Mouse (Mus musculus): ENCODE results near the gene Emx2.

Gene Emx2

DNA sequence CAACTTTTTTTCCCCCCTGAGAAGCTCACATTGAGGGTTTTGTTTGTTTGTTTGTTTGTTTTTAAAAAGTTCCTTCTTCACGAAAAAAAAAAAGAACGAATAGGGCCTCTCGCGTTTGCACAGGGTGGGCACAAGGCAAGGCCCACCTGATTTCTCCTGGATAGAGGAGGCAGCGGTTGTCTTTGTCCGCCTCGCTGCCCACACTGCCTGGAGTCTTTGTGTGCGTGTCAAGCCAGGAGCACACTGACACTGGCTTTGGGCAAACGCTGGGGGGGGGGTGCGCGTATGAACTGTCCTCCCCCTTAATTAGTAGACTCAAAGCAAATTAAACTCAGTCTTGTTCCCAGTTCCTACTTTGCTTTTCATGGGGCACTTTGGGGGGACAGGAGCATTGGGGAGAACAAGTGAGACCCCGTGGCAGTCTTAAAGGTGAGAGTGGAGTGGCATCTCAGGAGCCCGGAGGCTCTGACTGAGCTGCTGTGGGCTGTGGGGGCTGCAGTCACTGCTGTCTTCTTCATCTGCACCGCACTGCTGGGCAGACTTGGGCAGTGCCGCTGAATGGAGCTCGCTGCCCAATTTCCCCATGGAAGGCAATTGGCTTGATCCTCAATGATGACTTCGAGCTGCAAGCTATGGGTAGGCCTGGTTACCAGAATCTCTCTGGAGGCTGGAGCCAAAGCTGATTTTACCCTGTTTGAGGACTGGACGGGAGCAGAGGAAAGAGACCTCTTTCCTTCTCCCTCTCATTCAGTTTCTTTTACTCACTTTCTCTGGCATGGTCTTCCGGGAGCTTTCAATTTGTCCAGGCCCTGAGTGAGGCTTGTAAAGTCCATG is 4.5 kb downstream of the Emx2 start:
- DNase-seq (ENCODE audit: low read depth), result no peak

DNA sequence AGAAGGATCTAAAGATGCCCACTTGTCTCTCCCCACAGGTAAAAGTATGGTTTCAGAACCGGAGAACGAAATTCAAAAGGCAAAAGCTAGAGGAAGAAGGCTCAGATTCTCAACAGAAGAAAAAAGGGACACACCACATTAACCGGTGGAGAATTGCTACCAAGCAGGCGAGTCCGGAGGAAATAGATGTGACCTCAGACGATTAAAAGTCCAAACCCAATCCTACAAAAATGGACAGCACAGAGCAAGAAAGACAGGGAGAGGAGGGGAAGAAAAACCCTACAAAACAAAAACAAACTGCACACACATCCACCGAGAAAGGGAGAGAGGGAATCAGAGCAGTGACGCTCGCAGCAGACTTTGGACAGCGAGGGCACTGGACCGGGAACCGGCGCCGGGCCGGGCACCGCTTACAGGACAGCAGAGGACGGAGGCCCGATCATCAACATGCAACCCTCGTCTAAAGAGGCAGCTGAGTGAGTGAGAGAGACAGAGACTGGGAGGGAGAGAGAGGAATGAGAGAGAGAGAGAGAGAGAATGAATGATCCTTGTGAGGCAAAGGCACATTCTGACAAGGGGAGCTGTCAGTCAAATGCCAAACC is 5.8 kb downstream of the Emx2 start:
- DNase-seq (ENCODE audit: low read depth), result no peak

DNA sequence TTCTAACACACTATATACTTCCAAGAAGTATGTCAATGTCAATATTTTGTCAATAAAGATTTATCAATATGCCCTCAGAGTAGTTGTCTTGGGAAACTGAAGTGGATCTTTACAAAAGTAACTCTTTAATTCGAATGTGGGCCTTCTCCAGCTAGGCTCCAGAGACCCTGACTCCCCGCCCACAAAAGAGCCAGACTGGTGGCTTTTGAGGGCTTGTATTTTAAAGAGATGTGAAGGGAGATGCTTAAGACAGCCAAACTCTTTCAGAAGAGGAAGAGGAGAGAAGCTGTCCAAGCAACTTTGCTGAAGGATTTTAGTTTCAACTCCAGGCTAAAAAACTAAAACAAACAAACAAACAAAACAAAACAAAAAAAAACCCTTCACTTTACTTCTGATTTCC is 7.1 kb downstream of the Emx2 start:
- no peak for DNase-seq (ENCODE audit: low read depth)

DNA sequence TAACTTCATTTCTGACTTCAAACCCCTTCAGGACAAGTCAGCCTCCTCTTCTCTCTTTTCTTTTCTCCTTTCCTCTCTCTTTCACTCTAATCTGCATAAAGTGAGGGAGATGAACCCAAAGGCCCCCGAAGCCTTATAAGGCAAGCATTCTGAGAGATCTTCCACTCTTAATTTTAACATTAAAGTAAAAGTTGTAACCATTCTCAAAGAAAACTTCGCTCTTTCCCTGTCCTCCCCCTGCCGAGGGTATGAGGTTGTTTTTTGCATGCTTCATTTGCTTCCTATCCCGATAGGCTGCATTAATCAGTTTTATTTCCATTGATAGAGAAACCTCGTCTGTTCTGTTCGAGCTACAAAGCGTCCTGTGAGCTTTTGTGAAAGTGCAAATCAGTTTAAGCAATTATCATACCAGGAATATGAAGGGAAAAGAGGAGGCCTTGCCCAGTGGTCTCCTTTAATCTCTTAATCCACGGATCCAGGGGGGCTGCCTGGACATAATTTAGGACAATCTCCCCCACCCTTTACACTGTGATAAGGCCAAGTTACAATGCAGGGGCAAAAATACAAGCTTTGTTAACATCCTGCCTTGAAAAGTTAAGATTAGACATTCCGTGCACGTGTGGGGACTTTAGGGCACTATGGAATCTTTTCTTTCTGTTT is 7.7 kb downstream of the Emx2 start:
- DNase-seq (ENCODE audit: low read depth), result no peak

DNA sequence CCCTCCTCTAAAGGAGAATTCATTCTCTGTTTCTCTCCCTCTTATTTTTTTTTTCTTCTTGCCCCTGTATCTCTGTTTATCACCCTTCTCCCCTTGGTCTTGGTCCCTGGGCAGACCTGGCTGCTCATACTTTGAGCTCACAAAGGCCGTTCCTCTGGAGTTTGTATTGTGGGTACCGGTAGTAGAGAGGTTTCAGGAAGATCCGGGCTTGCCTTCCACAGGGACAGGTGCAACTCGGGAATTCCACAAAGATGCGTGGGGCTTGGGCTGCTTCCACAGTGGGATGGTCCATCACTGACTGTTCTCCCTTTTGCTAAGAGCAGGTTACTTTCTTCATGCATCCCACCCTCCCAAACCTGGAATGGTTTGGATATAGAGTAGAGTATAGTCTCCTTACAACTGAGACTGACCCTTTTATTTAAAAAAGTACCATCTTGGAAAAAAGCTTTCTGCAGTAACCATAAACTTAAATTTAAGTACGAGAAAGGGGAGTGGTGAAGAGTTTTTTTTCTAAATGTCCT is 8.3 kb downstream of the Emx2 start:
- DNase-seq (ENCODE audit: low read depth), result no peak

DNA sequence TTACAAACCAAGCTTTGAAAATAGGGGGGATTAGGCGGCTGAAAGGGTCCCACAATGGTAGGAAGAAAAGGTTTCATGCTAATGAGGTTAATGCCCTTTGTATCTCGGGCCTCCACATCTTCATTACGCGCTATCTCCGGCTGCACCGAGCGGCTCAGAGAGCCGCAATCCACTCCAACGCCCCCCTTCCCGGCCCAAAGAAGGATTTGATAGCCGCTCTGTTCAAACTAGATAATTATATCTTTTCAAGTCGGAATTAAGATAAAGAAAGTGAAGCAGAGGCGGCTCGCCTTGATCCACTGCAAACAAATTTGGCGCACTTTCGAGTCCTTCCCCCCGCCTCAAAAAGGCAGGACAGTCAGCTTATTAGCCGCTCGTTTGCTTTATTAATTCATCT is 8.8 kb downstream of the Emx2 start:
- no peak for DNase-seq (ENCODE audit: low read depth)

DNA sequence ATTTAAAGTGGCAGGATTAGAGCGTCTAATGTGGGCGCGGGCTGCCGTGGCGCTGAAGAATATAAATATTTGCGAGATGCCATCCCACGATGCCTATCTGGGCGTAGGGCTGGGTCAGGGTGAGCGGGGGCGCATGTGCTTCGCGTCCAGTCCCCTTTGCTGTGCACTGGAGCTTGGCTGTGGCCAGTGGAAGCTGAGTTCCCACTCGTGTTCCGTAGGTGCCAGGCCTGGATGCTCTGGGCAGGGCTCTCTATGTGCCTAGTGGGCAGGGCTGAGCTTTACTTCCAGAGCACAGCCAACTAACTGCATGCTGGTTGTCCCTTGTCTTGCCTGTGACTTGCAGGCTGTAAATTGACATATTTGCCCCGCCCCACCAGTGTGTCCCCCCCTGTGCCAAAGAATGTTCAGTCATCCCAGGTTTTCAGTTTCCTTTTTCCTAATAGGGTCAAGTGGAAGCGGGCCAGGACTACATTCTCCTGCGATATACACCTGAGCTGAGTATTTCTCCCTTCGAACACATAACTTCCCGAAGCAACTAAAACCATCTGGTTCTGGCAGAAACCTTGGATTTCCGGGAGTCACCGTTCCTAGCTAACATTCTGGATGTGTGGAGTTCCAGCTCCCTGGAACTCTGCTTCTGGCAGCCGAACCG is 9.4 kb downstream of the Emx2 start:
- no peak for DNase-seq (ENCODE audit: low read depth)

DNA sequence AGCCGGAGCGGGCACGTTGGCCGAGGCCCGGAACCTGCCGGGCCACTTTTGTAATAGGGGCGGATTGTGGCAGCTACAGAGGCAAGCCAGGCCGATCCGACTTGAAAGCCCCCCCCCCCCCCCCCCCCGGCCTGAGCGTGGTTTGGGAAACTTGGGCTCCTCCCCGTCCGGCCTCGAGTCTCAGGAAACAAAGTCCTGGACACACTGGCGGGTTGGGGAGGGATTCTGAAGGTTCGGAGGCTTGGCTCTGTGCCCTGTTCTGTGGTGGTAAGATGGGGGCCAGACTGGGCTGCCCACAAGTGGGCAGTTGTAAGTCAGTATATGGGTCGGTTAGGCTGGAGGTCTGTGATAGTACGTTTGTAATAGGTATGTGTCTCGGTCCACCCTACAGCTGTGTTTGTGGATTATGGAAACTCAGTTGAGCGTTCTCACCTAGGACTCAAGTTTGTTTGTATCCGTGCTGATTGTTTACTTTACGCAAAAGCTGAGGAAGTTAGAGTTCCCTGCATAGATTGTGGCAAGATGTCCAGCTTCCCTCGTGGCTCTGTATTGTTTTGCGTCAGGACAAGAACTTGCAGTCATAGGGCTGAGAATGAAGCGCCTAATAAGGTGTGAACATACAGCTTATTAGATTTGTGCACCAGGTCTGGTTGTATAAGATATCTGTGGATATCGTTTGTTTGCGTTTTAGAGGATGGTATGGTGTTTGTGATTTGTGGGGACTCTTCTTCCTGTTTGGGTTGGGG is 10.1 kb downstream of the Emx2 start:
- DNase-seq (ENCODE audit: low read depth), result no peak

DNA sequence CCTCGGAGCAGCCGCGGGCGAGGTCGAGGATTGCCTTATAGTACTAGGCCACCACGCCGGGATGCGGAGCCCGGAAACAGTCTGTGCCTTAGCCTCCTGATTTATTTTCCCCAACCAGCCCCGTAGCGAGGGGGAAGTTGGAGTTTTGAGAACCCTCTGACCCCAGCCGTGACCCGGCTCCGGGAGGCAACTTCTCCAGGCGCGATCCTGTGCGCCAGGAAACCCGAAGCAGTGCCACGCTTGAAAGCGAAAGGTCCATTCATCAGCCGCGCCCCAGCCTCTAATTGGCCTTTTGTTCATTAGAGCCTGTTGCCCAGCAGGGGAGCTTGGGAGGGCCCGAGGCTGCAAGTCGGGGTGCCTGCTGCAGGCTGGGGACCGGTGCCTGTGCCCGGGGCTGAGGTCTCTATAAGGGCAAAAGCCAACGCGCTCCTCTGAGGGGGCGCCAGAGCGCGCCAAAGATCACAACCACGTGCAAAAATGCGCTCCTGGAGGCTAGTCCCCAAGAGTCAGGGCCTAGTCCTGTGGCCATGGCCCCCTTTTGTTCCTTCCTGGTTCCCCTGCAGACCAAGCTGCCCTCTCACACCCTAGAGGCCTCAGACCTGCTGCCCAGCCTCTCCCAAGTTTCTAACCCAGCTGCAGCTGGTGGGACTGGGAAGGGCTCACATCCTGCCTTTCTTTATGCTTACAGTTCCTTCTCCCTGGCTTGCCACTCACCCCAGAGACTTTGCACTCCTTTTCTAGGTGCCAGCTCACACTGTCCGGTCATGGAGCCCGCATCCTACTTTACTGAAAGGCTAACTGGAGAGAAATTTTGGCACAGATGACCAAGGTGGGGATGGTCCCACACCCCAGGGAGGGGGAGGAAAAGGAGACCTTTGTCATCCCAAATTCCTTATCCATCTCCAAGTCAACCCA is 11.1 kb downstream of the Emx2 start:
- DNase-seq (ENCODE audit: low read depth), result no peak

DNA sequence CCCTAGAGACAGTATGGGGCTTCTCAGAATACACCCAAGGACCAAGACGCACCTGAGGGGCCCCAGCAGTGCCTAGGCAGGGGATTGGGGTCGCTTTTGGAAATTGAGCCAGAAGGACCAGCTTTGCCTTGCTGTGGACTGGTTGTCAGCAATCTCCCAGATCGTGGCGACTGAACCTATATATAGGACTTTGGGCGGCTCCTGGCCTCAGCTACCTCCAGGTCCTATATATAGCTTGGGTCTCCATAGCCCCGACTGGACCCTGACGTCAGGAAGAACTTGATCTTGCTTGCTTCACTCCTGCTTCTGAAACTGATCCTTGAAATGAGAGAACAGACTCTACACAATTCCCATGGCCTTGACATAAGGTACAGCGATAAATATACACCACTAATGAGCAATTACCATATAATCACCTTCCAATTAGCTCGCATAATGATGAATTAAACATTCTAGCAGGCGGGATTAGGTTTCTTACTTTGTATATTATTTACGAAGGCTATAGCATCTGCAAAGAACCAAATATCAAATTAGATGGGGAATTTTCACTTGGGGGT is 12.0 kb downstream of the Emx2 start:
- DNase-seq (ENCODE audit: low read depth), result no peak

DNA sequence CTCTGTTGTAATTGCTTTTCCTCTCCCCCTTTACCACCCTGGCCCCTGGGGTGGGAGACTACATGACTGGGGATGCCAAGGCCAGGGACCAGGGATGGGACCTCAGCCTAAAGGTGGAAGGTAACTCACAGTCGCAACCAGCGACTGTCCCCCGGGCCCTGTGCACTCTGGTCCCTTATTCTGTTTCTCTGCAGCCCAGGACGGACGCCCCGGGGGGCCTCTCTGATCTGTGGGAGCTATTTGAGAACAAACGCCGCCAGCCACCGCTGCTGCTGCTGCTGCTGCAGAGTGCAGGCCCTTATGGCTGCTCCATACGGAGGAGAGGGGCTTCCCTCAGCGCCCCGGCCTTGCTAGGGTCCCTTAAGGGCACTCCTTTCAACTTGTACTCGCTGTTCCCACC is 12.7 kb downstream of the Emx2 start:
- no peak for DNase-seq (ENCODE audit: low read depth)

DNA sequence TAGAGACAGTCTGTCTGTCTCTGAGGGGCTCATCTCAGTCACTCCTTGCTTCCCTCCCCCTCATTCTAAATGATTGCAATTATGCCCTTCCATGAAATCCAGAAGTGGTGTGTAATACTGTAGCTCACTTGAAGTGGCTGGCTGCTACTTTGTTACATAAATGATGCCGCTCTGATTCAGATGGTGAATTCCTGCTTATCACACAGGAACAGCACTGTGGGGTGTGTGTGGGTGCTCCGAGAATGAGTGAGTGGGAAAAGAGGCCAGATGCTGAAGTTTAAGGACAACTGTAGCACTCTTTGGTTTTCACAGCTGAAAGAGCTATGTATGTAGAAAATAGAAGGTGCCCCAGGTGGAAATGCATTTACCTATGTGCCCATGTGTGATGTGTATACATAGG is 14.7 kb downstream of the Emx2 start:
- no peak for DNase-seq (ENCODE audit: low read depth)

DNA sequence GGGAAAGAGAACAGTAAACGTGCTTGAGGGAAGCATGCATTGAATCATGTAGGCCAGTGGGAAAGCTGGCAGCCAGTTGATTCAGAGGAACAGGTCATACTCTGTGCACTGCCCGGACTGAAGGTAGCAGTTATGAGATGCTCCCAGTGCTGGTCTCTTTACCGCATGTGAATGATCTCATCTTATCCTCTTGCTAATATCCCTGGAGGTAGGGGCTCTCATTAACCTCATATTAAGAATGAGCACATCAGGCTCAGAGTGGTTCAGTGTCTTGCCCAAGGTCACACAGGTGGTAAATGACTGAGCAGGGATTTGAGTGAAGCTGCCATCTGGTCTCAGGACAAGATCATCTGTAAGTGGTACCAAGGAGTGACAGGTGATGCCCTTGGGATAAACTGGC is 21.7 kb downstream of the Emx2 start:
- no peak for DNase-seq (ENCODE audit: low read depth)

DNA sequence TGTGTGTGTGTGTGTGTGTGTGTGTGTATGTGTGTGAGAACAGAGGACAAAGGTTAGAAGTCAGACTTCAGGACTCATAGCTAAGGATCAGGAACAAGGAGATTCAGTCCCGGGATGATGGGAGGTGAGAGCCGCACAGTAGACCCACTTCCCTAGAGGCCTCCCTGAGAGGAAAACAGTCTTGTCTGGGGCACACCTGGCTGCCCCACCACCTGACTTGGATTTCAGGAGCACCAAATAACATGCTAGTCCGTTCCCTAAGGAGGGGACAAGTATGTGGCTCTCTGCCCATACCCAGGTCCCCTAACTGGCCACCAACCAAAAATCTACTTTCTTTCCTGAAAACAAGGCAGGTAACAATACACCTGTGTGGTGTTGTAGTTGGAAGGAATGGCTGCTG is 22.4 kb downstream of the Emx2 start:
- DNase-seq (ENCODE audit: low read depth), result no peak

DNA sequence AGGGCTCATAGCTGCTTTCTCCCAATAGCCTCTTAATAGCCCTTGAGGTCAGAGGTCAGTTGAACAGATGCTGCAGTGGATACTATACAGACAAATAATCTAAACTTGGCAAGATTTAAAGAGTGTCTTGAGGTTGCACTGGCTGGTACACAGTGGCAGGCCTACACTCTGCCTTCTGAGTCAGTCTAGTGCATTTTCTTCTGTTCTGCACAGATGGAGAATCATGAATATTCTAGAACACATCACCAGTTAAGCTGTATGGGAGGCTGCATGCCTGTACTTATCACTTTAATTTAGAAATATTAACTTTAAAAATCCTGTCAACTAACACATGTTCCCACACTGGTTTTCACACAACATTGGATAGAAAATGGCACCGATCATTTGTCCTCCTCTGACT is 34.1 kb downstream of the Emx2 start:
- no peak for DNase-seq (ENCODE audit: low read depth)

DNA sequence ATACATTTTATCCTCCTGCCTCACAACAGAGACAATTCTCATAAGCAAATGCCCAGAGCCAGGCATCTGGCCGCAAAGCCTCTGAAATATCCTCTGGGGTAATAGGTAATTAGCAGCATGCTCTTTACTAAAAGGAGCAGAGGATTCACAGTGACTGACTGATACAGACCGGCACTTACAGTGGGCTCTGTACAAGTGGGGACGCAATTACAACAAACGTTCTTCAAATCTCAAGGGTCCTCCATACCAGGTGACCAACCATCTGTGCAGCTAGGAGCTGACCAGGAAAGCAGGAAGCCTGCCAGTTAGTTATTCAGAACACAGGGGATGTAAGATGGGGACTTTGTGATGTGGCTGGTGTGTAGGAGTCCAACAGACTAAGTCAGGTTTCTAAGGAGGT is 38.7 kb downstream of the Emx2 start:
- no peak for DNase-seq (ENCODE audit: low read depth)

DNA sequence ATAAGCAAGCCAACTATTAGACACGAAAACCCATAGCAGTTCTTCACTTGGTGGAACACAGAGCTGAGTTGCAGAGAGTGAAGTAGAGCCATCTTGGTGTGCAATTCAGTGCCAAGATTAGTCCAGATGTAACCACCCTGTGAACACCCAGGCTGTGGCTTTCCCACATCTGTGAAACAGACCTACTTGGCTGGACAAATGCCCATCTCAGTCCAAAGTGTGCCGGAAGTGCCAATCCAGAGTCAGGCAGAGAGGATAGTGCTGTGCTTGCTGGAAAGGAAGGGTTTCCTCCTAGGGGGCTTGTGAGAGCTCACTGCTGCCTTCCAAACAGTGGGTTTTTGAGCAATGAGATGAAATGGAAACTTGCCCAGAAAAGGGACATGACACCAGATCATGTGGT is 50.7 kb downstream of the Emx2 start:
- no peak for DNase-seq (ENCODE audit: low read depth)

DNA sequence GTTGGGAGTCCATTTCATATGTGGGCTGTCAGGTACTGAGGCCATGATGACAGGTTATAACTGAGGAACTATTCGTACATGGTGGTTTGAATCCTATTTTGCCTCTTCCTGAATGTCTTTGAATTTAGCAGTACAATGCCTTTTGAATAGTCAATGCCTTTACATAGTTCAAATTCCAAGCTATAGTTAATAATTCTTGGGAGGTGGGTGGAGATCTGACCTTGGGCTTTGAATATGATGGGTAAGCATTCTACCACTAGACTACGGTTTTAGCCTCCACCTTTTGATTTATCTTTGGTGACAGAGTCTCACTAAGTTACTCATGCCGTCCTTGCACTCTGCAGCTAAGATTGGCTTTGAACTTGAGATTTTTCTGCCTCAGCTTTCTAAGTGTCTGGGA is 55.0 kb downstream of the Emx2 start:
- no peak for DNase-seq (ENCODE audit: low read depth)
